Mouse (Mus musculus) cerebellum, adult 2 months (tissue): ENCODE measurements at regions not wholly inside any gene's neighbourhood (a gene's known extent, or its start where the extent isn't known, plus 50 kb on each side); places are given as distances from the start of the nearest gene placed in this dataset.

ENCODE experiments used
- DNase-seq, 2 experiments: peaks; one replicate each; pipeline ENCODE4 v3.0.0; 2021
- H3K27ac ChIP-seq: fragments of 200-500 bp; 2 replicates; pipeline ENCODE4 v1.5.1; 2012; ENCODE audit warnings: low read length, control low read depth, inconsistent platforms; ENCODE audit not compliant: insufficient read depth
- H3K27me3 ChIP-seq: fragments of 200-500 bp; 2 replicates; pipeline ENCODE4 v1.6.1; 2012; ENCODE audit warnings: inconsistent platforms, mild to moderate bottlenecking, low read length, moderate library complexity; ENCODE audit not compliant: control insufficient read depth, insufficient read depth
- H3K4me1 ChIP-seq: fragments of 200-500 bp; 2 replicates; pipeline ENCODE4 v1.6.1; 2011; ENCODE audit warnings: low read length; ENCODE audit not compliant: control insufficient read depth, insufficient read depth
- H3K4me3 ChIP-seq: fragments of 200-500 bp; replicated peaks from 2 replicates; pipeline ENCODE3; 2011; ENCODE audit warnings: mild to moderate bottlenecking, low read depth, low read length, control low read depth; ENCODE audit not compliant: insufficient read depth
- CTCF ChIP-seq: fragments of 200-500 bp; IDR thresholded peaks from 2 replicates; pipeline ENCODE4 v1.5.1; 2011; ENCODE audit warnings: low read depth, mild to moderate bottlenecking, control low read depth, low read length, moderate library complexity, borderline replicate concordance; ENCODE audit not compliant: insufficient read depth
- POLR2A ChIP-seq: fragments of 200-500 bp; IDR thresholded peaks from 2 replicates; pipeline ENCODE4 v1.6.1; 2011; ENCODE audit warnings: low read length, control low read depth, borderline replicate concordance; ENCODE audit not compliant: insufficient read depth
- WGBS: fragments of 180-500 bp; shearing (Covaris S2); methylation state at CpG from one replicate; pipeline ENCODE4 v1.1.7; 2018; 5-methylcytosine and 5-hydroxymethylcytosine counted together

- WGBS = 87% methylated on average over 3 of the region's 3 CpGs
- no peak for DNase-seq
These were observed 65.2 kb upstream of the Gm11733 start for GRCm38 (mm10) chr11:117418939-117419338.

GRCm38 (mm10) chr11:117419351-117419969 is 64.7 kb upstream of the Gm11733 start:
- 90% methylated on average over 9 of the region's 9 CpGs for WGBS
- H3K4me1 ChIP-seq = 0 out of 2 replicates have a peak, but pooled peaks cover 3% of the 10 kb centered on the region
- no peak for DNase-seq
- no peak overlapping the region for H3K4me3 ChIP-seq
- peaks cover 1% of the 10 kb centered on the region; the same call in 1 of the 2 replicates for H3K27me3 ChIP-seq
- no peak for TF ChIP-seq POLR2A
- TF ChIP-seq CTCF = no peak
- H3K27ac ChIP-seq = no peak overlapping the region

More at GRCm38 (mm10) chr11:117418939-117419338, 65.2 kb upstream of the Gm11733 start:
- no peak overlapping the region for H3K27ac ChIP-seq
- peaks cover 1% of the 10 kb centered on the region; the same call in 1 of the 2 replicates for H3K27me3 ChIP-seq
- no peak overlapping the region for H3K4me3 ChIP-seq
- 0 out of 2 replicates have a peak, but pooled peaks cover 3% of the 10 kb centered on the region for H3K4me1 ChIP-seq
- TF ChIP-seq CTCF (no peak), POLR2A (no peak)

- no peaks in the 10 kb centered on the region for H3K27me3 ChIP-seq
- 91% methylated on average over 6 of the region's 6 CpGs for WGBS
- no peaks in the 10 kb centered on the region for H3K4me1 ChIP-seq
- DNase-seq = no peak
- TF ChIP-seq POLR2A = no peak
- no peak for TF ChIP-seq CTCF
- no peak overlapping the region for H3K27ac ChIP-seq
- no peak overlapping the region for H3K4me3 ChIP-seq
These were observed 61.5 kb upstream of the Gm11733 start for GRCm38 (mm10) chr11:117422713-117423112.

GRCm38 (mm10) chr11:117423422-117423821 is 60.7 kb upstream of the Gm11733 start:
- H3K27ac ChIP-seq = no peak overlapping the region
- H3K4me1 ChIP-seq = no peaks in the 10 kb centered on the region
- no peaks in the 10 kb centered on the region for H3K27me3 ChIP-seq
- no peak overlapping the region for H3K4me3 ChIP-seq
- TF ChIP-seq POLR2A (no peak), CTCF (no peak)
- WGBS = 84% methylated on average over 2 of the region's 2 CpGs
- no peak for DNase-seq

GRCm38 (mm10) chr11:117425466-117425865 is 58.7 kb upstream of the Gm11733 start:
- no peaks in the 10 kb centered on the region for H3K27me3 ChIP-seq
- H3K4me1 ChIP-seq = no peaks in the 10 kb centered on the region
- 58% methylated on average over 9 of the region's 9 CpGs for WGBS

GRCm38 (mm10) chr11:117425927-117426326 is 58.2 kb upstream of the Gm11733 start:
- Histone ChIP-seq H3K27me3 (no peaks in the 10 kb centered on the region), H3K27ac (no peak overlapping the region), H3K4me1 (no peaks in the 10 kb centered on the region), H3K4me3 (no peak overlapping the region)
- whole genome bisulfite sequencing = 57% methylated on average over 12 of the region's 12 CpGs
- no peak for TF ChIP-seq POLR2A
- DNase-seq = no peak

More at GRCm38 (mm10) chr11:117425466-117425865, 58.7 kb upstream of the Gm11733 start:
- DNase-seq = no peak
- Histone ChIP-seq H3K4me3 (no peak overlapping the region), H3K27ac (no peak overlapping the region)
- TF ChIP-seq CTCF (no peak), POLR2A (no peak)

GRCm38 (mm10) chr11:117426651-117427050 is 57.5 kb upstream of the Gm11733 start:
- no peak overlapping the region for H3K27ac ChIP-seq
- WGBS = 89% methylated on average over 4 of the region's 4 CpGs
- no peak for DNase-seq
- no peak overlapping the region for H3K4me3 ChIP-seq
- no peaks in the 10 kb centered on the region for H3K27me3 ChIP-seq
- H3K4me1 ChIP-seq = no peaks in the 10 kb centered on the region
- TF ChIP-seq POLR2A = no peak
- no peak for TF ChIP-seq CTCF

- no peak for DNase-seq
- H3K4me3 ChIP-seq = no peak overlapping the region
- WGBS = 91% methylated on average over 17 of the region's 17 CpGs
- no peaks in the 10 kb centered on the region for H3K4me1 ChIP-seq
- no peaks in the 10 kb centered on the region for H3K27me3 ChIP-seq
- no peak overlapping the region for H3K27ac ChIP-seq
- TF ChIP-seq CTCF (no peak), POLR2A (no peak)
These were observed 56.2 kb upstream of the Gm11733 start for GRCm38 (mm10) chr11:117427808-117428510.
